Mouse (Mus musculus): Measurements from ENCODE around the gene Ctss. TPM values are rescaled to one million over a fixed set of nuclear protein-coding genes. Genes with fewer than 3 reads are reported as not detected.

The Ctss gene
- 26.9 and 63.6 TPM in 2 replicates for polyA plus RNA-seq (2012; rRNA removed; ENCODE audit: low replicate concordance)

GRCm38 (mm10) chr3:95526622-95527211, at the start of gene Ctss:
Gene Ctss (plus strand): TSS chr3:95526786.

GRCm38 (mm10) chr3:95499024-95499423, 27.6 kb upstream of the Ctss start, which contains the start of gene Ctsk:
Gene Ctsk (plus strand): TSS chr3:95499256.

DNA sequence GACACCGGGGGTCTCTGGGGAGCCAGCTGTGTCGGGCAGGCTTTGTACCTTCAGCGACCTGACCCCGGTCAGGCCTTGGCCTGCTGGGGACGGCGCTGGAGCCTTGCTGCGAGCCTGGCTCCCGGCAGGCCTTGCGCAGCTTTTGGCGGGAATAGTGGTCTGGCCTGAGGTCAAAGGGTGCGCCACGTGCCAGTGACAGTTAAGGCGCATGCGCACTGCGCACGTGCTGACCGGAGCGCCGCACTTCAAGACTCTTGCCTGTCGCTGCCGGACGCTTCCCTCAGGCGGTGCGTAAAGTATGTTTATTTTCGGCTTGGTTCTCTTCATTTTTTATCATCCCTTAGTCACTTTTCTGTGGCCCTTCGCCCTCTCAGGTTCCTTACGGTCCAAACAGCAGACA, 32.9 kb downstream of the Ctss start, which contains the start of gene Hormad1:
Gene Hormad1, plus strand, starts transcription at position 241 of the 400 bp plus-strand sequence.

DNA sequence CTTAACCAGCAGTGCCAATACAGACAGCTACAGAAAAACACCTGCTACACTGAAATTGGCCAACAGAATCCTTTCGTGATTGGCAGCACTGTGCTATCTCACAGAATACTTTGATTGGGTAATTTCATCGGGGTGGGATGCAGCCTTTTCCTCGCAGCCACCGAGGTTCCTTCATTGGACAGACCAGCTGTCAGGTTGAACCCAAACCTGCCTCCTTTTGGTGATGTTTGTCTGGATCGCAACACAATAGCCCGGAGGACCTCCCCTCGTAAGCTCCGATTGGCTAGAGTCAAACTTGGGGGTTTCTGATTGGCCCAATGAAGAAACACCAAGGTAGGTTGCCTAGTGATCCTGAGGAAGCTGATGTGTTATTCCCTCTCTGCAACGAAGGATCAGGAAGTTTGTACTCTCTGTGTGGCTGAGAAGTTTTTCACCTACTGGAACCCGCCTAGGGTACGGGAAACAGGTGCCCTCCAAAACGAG, 62.1 kb downstream of the Ctss start, which contains the start of gene Golph3l:
Gene Golph3l, plus strand, starts transcription at position 331 of the 483 bp plus-strand sequence.

Other genes starting within 250 kb of the Ctss start
- 82.0 and 89.1 TPM in 2 replicates for gene Mindy1, start 245.4 kb upstream of the Ctss start, polyA plus RNA-seq (2012; rRNA removed; ENCODE audit: low replicate concordance)
- gene Prune1, start 244.7 kb upstream of the Ctss start, polyA plus RNA-seq (2012; rRNA removed; ENCODE audit: low replicate concordance) = 28.9 and 29.2 TPM in 2 replicates
- 4.1 and 7.0 TPM in 2 replicates for gene Anxa9, start 219.6 kb upstream of the Ctss start, polyA plus RNA-seq (2012; rRNA removed; ENCODE audit: low replicate concordance)
- gene Cers2, start 212.0 kb upstream of the Ctss start, polyA plus RNA-seq (2012; rRNA removed; ENCODE audit: low replicate concordance) = 136 and 146 TPM in 2 replicates
- gene Setdb1, start 169.6 kb upstream of the Ctss start, polyA plus RNA-seq (2012; rRNA removed; ENCODE audit: low replicate concordance) = 12.4 and 26.7 TPM in 2 replicates
- gene 4930558C23Rik, start 123.9 kb upstream of the Ctss start, polyA plus RNA-seq (2012; rRNA removed; ENCODE audit: low replicate concordance) = not detected in 2 replicates
- gene Arnt, start 92.4 kb upstream of the Ctss start, polyA plus RNA-seq (2012; rRNA removed; ENCODE audit: low replicate concordance) = 42.1 and 43.1 TPM in 2 replicates
- gene Ctsk, start 27.5 kb upstream of the Ctss start, polyA plus RNA-seq (2012; rRNA removed; ENCODE audit: low replicate concordance) = 18.7 and 41.3 TPM in 2 replicates
- not detected in 2 replicates for gene Hormad1, start 32.9 kb downstream of the Ctss start, polyA plus RNA-seq (2012; rRNA removed; ENCODE audit: low replicate concordance)
- gene Golph3l, start 62.1 kb downstream of the Ctss start, polyA plus RNA-seq (2012; rRNA removed; ENCODE audit: low replicate concordance) = 8.7 and 12.1 TPM in 2 replicates
- 12.2 and 18.1 TPM in 2 replicates for gene Ensa, start 98.2 kb downstream of the Ctss start, polyA plus RNA-seq (2012; rRNA removed; ENCODE audit: low replicate concordance)
- 33.3 and 71.8 TPM in 2 replicates for gene Mcl1, start 132.0 kb downstream of the Ctss start, polyA plus RNA-seq (2012; rRNA removed; ENCODE audit: low replicate concordance)
- 21.6 and 36.6 TPM in 2 replicates for gene Adamtsl4, start 161.1 kb downstream of the Ctss start, polyA plus RNA-seq (2012; rRNA removed; ENCODE audit: low replicate concordance)
- 371 and 414 TPM in 2 replicates for gene Ecm1, start 212.8 kb downstream of the Ctss start, polyA plus RNA-seq (2012; rRNA removed; ENCODE audit: low replicate concordance)
- 30.9 and 43.4 TPM in 2 replicates for gene Tars2, start 233.4 kb downstream of the Ctss start, polyA plus RNA-seq (2012; rRNA removed; ENCODE audit: low replicate concordance)